Mouse (Mus musculus): ENCODE measurements at regions not wholly inside any gene's neighbourhood (a gene's known extent, or its start where the extent isn't known, plus 50 kb on each side); places are given as distances from the start of the nearest gene placed in this dataset.

- Histone ChIP-seq H3K4me1 (ENCODE audit: control insufficient read depth in 2 of 2, insufficient read depth in 2 of 2, low read length in 2 of 2, poor library complexity in 1 of 2) (no peaks in the 10 kb centered on the region), H3K4me3 (ENCODE audit: insufficient read depth in 1 of 2, low read depth in 1 of 2, low read length in 2 of 2, poor library complexity in 1 of 2, severe bottlenecking in 1 of 2) (no peak overlapping the region), H3K9ac (ENCODE audit: insufficient read depth, low read depth, low read length, poor library complexity, severe bottlenecking) (no peak overlapping the region), H3K27ac (ENCODE audit: insufficient read depth, low read depth, low read length, poor library complexity, severe bottlenecking) (no peak overlapping the region), H3K36me3 (ENCODE audit: control insufficient read depth, insufficient read depth, low read length, poor library complexity, severe bottlenecking) (no peaks in the 10 kb centered on the region), H3K9me3 (ENCODE audit: control insufficient read depth, insufficient read depth, low read depth, low read length) (no peaks in the 10 kb centered on the region)
- TF ChIP-seq CHD2 (IDR thresholded peaks at IDR 0.05; ENCODE audit: low read depth, low read length), result no peak
- no peak for DNase-seq (ENCODE audit: low read depth, low spot score)
- in situ Hi-C loops (cut with MboI; ENCODE audit: low sequenced_read_pairs in 2 of 2, unreplicated experiment in 2 of 2), result no loop called here
These were observed 345.7 kb upstream of the Prkcq start for GRCm38 (mm10) chr2:10826134-10826767.

GRCm38 (mm10) chr2:10839976-10840375 lies 331.9 kb upstream of the Prkcq start:
- TF ChIP-seq CHD2 (IDR thresholded peaks at IDR 0.05; ENCODE audit: low read depth, low read length), result no peak
- TF ChIP-seq ZNF384 (IDR thresholded peaks at IDR 0.05; ENCODE audit: low read depth, low read length), result no peak
- TF ChIP-seq ZC3H11A (IDR thresholded peaks at IDR 0.05; ENCODE audit: borderline replicate concordance, low read depth, low read length), result no peak
- TF ChIP-seq HCFC1 (IDR thresholded peaks at IDR 0.05; ENCODE audit: borderline replicate concordance, insufficient read depth, low read length), result no peak
- TF ChIP-seq MAFK (IDR thresholded peaks at IDR 0.05; ENCODE audit: insufficient read depth, low read depth, low read length), result no peak
- Histone ChIP-seq H3K27ac (ENCODE audit: insufficient read depth, low read depth, low read length, poor library complexity, severe bottlenecking) (no peak overlapping the region), H3K36me3 (ENCODE audit: control insufficient read depth, insufficient read depth, low read length, poor library complexity, severe bottlenecking) (no peaks in the 10 kb centered on the region), H3K9ac (ENCODE audit: insufficient read depth, low read depth, low read length, poor library complexity, severe bottlenecking) (no peak overlapping the region), H3K4me1 (ENCODE audit: control insufficient read depth in 2 of 2, insufficient read depth in 2 of 2, low read length in 2 of 2, poor library complexity in 1 of 2) (no peaks in the 10 kb centered on the region), H3K4me3 (ENCODE audit: insufficient read depth in 1 of 2, low read depth in 1 of 2, low read length in 2 of 2, poor library complexity in 1 of 2, severe bottlenecking in 1 of 2) (no peak overlapping the region), H3K9me3 (ENCODE audit: control insufficient read depth, insufficient read depth, low read depth, low read length) (no peaks in the 10 kb centered on the region)
- no peak for DNase-seq (ENCODE audit: low read depth, low spot score)
- in situ Hi-C loops (cut with MboI; ENCODE audit: low sequenced_read_pairs in 2 of 2, unreplicated experiment in 2 of 2), result no loop called here

DNA sequence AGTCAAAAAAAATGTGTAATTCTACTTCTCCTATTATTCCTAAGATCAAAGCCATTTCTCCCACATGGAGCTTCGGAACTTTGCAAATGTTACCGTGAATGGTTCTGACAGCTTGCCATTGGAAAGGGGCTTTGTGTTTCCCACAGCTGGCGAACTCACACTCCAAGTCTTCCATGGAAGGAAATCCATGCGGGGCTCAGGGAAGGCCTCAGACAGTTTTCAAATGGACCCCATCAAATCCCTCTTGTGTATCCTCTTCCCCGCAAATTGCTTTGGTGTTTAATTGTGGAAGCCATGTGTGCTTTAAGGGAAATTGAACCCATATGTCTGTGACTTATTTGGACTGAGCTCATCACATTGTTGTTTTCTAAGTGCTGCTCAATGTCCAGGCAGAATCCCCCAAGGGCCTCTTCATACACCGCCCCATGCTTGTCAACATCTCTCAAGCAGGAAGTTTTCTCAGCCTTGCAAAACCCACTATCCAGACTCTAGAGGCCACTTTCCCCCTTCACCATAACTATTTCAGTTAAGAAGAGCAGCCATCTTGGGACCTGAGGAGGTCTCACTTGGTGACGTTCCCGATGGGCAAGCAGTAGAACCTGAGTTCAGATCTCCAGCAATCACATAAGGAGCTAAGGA lies 310.1 kb upstream of the Prkcq start:
- Histone ChIP-seq H3K9me3 (ENCODE audit: control insufficient read depth, insufficient read depth, low read depth, low read length) (peaks cover 2% of the 10 kb centered on the region; the same call in 1 of the 2 replicates), H3K4me1 (ENCODE audit: control insufficient read depth in 2 of 2, insufficient read depth in 2 of 2, low read length in 2 of 2, poor library complexity in 1 of 2) (no peaks in the 10 kb centered on the region), H3K4me3 (ENCODE audit: insufficient read depth in 1 of 2, low read depth in 1 of 2, low read length in 2 of 2, poor library complexity in 1 of 2, severe bottlenecking in 1 of 2) (no peak overlapping the region), H3K36me3 (ENCODE audit: control insufficient read depth, insufficient read depth, low read length, poor library complexity, severe bottlenecking) (no peaks in the 10 kb centered on the region; the same call in 1 of the 2 replicates), H3K9ac (ENCODE audit: insufficient read depth, low read depth, low read length, poor library complexity, severe bottlenecking) (no peak overlapping the region), H3K27ac (ENCODE audit: insufficient read depth, low read depth, low read length, poor library complexity, severe bottlenecking) (no peak overlapping the region)
- TF ChIP-seq ZC3H11A (IDR thresholded peaks at IDR 0.05; ENCODE audit: borderline replicate concordance, low read depth, low read length) (no peak), CHD2 (IDR thresholded peaks at IDR 0.05; ENCODE audit: low read depth, low read length) (no peak), ZNF384 (IDR thresholded peaks at IDR 0.05; ENCODE audit: low read depth, low read length) (no peak), HCFC1 (IDR thresholded peaks at IDR 0.05; ENCODE audit: borderline replicate concordance, insufficient read depth, low read length) (no peak), MAFK (IDR thresholded peaks at IDR 0.05; ENCODE audit: insufficient read depth, low read depth, low read length) (no peak)
- in situ Hi-C loops (cut with MboI; ENCODE audit: low sequenced_read_pairs in 2 of 2, unreplicated experiment in 2 of 2), result no loop called here
- DNase-seq (ENCODE audit: low read depth, low spot score), result no peak

- TF ChIP-seq ZC3H11A (IDR thresholded peaks at IDR 0.05; ENCODE audit: borderline replicate concordance, low read depth, low read length) (no peak), MAFK (IDR thresholded peaks at IDR 0.05; ENCODE audit: insufficient read depth, low read depth, low read length) (no peak), HCFC1 (IDR thresholded peaks at IDR 0.05; ENCODE audit: borderline replicate concordance, insufficient read depth, low read length) (no peak), CHD2 (IDR thresholded peaks at IDR 0.05; ENCODE audit: low read depth, low read length) (no peak), ZNF384 (IDR thresholded peaks at IDR 0.05; ENCODE audit: low read depth, low read length) (no peak)
- Histone ChIP-seq H3K4me3 (ENCODE audit: insufficient read depth in 1 of 2, low read depth in 1 of 2, low read length in 2 of 2, poor library complexity in 1 of 2, severe bottlenecking in 1 of 2) (no peak overlapping the region), H3K9ac (ENCODE audit: insufficient read depth, low read depth, low read length, poor library complexity, severe bottlenecking) (no peak overlapping the region), H3K9me3 (ENCODE audit: control insufficient read depth, insufficient read depth, low read depth, low read length) (peaks cover 2% of the 10 kb centered on the region; the same call in 1 of the 2 replicates), H3K27ac (ENCODE audit: insufficient read depth, low read depth, low read length, poor library complexity, severe bottlenecking) (no peak overlapping the region), H3K36me3 (ENCODE audit: control insufficient read depth, insufficient read depth, low read length, poor library complexity, severe bottlenecking) (no peaks in the 10 kb centered on the region; the same call in 1 of the 2 replicates), H3K4me1 (ENCODE audit: control insufficient read depth in 2 of 2, insufficient read depth in 2 of 2, low read length in 2 of 2, poor library complexity in 1 of 2) (no peaks in the 10 kb centered on the region)
- no peak for DNase-seq (ENCODE audit: low read depth, low spot score)
- in situ Hi-C loops (cut with MboI; ENCODE audit: low sequenced_read_pairs in 2 of 2, unreplicated experiment in 2 of 2), result no loop called here
These were observed 307.5 kb upstream of the Prkcq start for GRCm38 (mm10) chr2:10864451-10864850.
